Mouse (Mus musculus): ENCODE data around the gene Olfr731.

Olfr731 gene

DNA sequence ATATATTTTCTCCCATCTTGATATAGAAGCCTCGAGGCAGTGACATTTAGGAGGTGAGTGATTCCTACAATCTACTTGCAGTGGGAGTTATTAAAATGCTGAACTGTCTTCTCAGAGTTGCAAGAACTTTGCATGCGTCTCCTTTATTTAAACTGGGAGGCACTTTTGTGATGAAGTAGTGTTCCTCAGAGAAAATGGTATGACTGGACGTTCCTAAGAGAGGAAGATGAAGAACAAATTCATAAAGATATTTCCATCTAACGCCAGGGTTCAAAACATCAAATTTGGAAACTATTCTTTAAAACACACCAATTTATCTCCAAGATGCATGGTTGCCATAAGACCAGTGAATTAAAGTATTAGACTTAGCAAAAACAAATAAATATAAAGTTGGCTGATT is at the start of gene Olfr731:
Gene Olfr731, minus strand, starts transcription at position 101 of the 400 bp plus-strand sequence.
- DNase-seq (ENCODE audit: low spot score): no peak

DNA sequence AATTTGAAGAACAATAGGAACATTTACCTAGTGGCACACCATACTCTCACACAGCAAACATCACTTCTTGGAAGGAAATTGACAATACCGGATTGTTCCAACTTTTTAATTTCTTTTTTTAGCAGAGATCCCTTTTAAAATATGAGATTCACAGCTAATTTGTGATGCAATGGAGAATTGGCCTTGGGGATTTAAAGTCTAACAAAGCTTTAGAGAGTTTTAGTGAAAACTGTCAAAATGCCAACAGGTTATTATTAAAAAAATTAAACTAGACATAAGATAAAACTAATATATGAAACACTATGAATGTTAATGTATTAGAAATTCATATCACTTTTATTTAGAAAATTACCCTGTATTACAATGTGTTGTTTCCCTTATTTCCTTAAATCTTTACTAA is 42.4 kb upstream of the Olfr731 start, which contains the start of gene Olfr732:
Gene Olfr732, minus strand, starts transcription at position 101 of the 400 bp plus-strand sequence.
- DNase-seq (ENCODE audit: low spot score): no peak

DNA sequence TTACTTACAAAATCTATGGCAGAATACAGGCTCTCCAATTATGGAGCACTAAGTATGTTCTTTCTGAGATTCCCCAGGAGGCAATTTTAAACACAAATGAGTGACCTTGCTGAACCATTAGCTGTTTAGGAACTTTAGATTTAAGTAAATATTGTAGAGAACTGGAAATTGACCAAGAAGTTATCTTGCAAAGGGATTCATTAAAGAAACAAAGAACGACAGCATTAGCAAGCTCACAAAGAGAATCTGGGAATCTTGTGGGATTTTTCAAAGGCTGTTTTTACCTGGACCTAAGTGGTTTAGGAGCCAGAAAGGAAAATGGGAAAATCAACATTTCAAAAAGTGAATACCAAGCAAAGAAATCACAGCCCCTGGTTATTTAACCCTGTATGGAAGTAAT is 53.6 kb downstream of the Olfr731 start, which contains the start of gene Olfr730:
Gene Olfr730, minus strand, starts transcription at position 101 of the 400 bp plus-strand sequence.
- DNase-seq (ENCODE audit: low spot score): no peak

Measured in spleen, adult 12 weeks (tissue).